Mouse (Mus musculus): Measurements from ENCODE around the gene Ptpn1. TPM values are rescaled to one million over a fixed set of nuclear protein-coding genes. Genes with fewer than 3 reads are reported as not detected.

The Ptpn1 gene
- polyA plus RNA-seq, 1 experiment = 64.6 TPM

GRCm38 (mm10) chr2:167953819-167954218 is 22.0 kb downstream of the Ptpn1 start:
- no peak for TF ChIP-seq MYOG (IDR thresholded peaks at IDR 0.05; ENCODE audit: control insufficient read depth, extremely low read depth, insufficient read length)
- no peak for TF ChIP-seq MYOD1 (IDR thresholded peaks at IDR 0.05; ENCODE audit: control insufficient read depth, insufficient read length, low read depth)
- TF ChIP-seq FOSL1 (IDR thresholded peaks at IDR 0.05; ENCODE audit: insufficient read depth, low read length, poor library complexity, severe bottlenecking) = no peak
- TF ChIP-seq MAX (IDR thresholded peaks at IDR 0.05) = no peak
- TF ChIP-seq CTCF (IDR thresholded peaks at IDR 0.05; ENCODE audit: control insufficient read depth, insufficient read depth, insufficient read length) = no peak
- TF ChIP-seq CEBPB (IDR thresholded peaks at IDR 0.05; ENCODE audit: low read depth) = no peak
- no peak for TF ChIP-seq USF1 (IDR thresholded peaks at IDR 0.05; ENCODE audit: low read depth)
- Histone ChIP-seq H3K27me3 (ENCODE audit: control insufficient read depth, insufficient read depth, insufficient read length) (no peaks in the 10 kb centered on the region), H3K79me2 (ENCODE audit: control insufficient read depth, insufficient read depth) (peaks cover 92% of the 10 kb centered on the region), H3K4me3 (ENCODE audit: insufficient read depth, poor library complexity, severe bottlenecking) (no peak overlapping the region), H3K36me3 (ENCODE audit: control insufficient read depth, insufficient read depth) (no peaks in the 10 kb centered on the region), H3K79me3 (ENCODE audit: low read depth) (peaks cover 45% of the 10 kb centered on the region), H3ac (ENCODE audit: control insufficient read depth, insufficient read length, low read depth) (no peak overlapping the region)

GRCm38 (mm10) chr2:167954928-167955327 is 23.1 kb downstream of the Ptpn1 start:
- Histone ChIP-seq H3K36me3 (ENCODE audit: control insufficient read depth, insufficient read depth) (no peaks in the 10 kb centered on the region), H3ac (ENCODE audit: control insufficient read depth, insufficient read length, low read depth) (no peak overlapping the region), H3K4me3 (ENCODE audit: insufficient read depth, poor library complexity, severe bottlenecking) (no peak overlapping the region), H3K79me3 (ENCODE audit: low read depth) (peaks cover 48% of the 10 kb centered on the region), H3K79me2 (ENCODE audit: control insufficient read depth, insufficient read depth) (peaks cover 94% of the 10 kb centered on the region), H3K27me3 (ENCODE audit: control insufficient read depth, insufficient read depth, insufficient read length) (no peaks in the 10 kb centered on the region)
- TF ChIP-seq MYOG (IDR thresholded peaks at IDR 0.05; ENCODE audit: control insufficient read depth, extremely low read depth, insufficient read length) (no peak), CEBPB (IDR thresholded peaks at IDR 0.05; ENCODE audit: low read depth) (no peak), MAX (IDR thresholded peaks at IDR 0.05) (no peak), FOSL1 (IDR thresholded peaks at IDR 0.05; ENCODE audit: insufficient read depth, low read length, poor library complexity, severe bottlenecking) (no peak), CTCF (IDR thresholded peaks at IDR 0.05; ENCODE audit: control insufficient read depth, insufficient read depth, insufficient read length) (no peak), USF1 (IDR thresholded peaks at IDR 0.05; ENCODE audit: low read depth) (no peak), MYOD1 (IDR thresholded peaks at IDR 0.05; ENCODE audit: control insufficient read depth, insufficient read length, low read depth) (no peak)

- Histone ChIP-seq H3K4me3 (ENCODE audit: insufficient read depth, poor library complexity, severe bottlenecking) (no peak overlapping the region), H3K79me3 (ENCODE audit: low read depth) (peaks cover 42% of the 10 kb centered on the region), H3ac (ENCODE audit: control insufficient read depth, insufficient read length, low read depth) (no peak overlapping the region), H3K27me3 (ENCODE audit: control insufficient read depth, insufficient read depth, insufficient read length) (no peaks in the 10 kb centered on the region), H3K79me2 (ENCODE audit: control insufficient read depth, insufficient read depth) (peaks cover 93% of the 10 kb centered on the region), H3K36me3 (ENCODE audit: control insufficient read depth, insufficient read depth) (no peaks in the 10 kb centered on the region)
- TF ChIP-seq CTCF (IDR thresholded peaks at IDR 0.05; ENCODE audit: control insufficient read depth, insufficient read depth, insufficient read length) (no peak), CEBPB (IDR thresholded peaks at IDR 0.05; ENCODE audit: low read depth) (no peak), MAX (IDR thresholded peaks at IDR 0.05) (no peak), MYOG (IDR thresholded peaks at IDR 0.05; ENCODE audit: control insufficient read depth, extremely low read depth, insufficient read length) (no peak), USF1 (IDR thresholded peaks at IDR 0.05; ENCODE audit: low read depth) (no peak), FOSL1 (IDR thresholded peaks at IDR 0.05; ENCODE audit: insufficient read depth, low read length, poor library complexity, severe bottlenecking) (no peak), MYOD1 (IDR thresholded peaks at IDR 0.05; ENCODE audit: control insufficient read depth, insufficient read length, low read depth) (no peak)
Measured at GRCm38 (mm10) chr2:167957539-167957938, 25.7 kb downstream of the Ptpn1 start.

- TF ChIP-seq MYOG (IDR thresholded peaks at IDR 0.05; ENCODE audit: control insufficient read depth, extremely low read depth, insufficient read length) (no peak), USF1 (IDR thresholded peaks at IDR 0.05; ENCODE audit: low read depth) (no peak), MAX (IDR thresholded peaks at IDR 0.05) (no peak), FOSL1 (IDR thresholded peaks at IDR 0.05; ENCODE audit: insufficient read depth, low read length, poor library complexity, severe bottlenecking) (no peak), CEBPB (IDR thresholded peaks at IDR 0.05; ENCODE audit: low read depth) (no peak), MYOD1 (IDR thresholded peaks at IDR 0.05; ENCODE audit: control insufficient read depth, insufficient read length, low read depth) (no peak), CTCF (IDR thresholded peaks at IDR 0.05; ENCODE audit: control insufficient read depth, insufficient read depth, insufficient read length) (no peak)
- Histone ChIP-seq H3K79me3 (ENCODE audit: low read depth) (peaks cover 37% of the 10 kb centered on the region), H3K36me3 (ENCODE audit: control insufficient read depth, insufficient read depth) (no peaks in the 10 kb centered on the region)
Measured at GRCm38 (mm10) chr2:167958082-167958788, 26.4 kb downstream of the Ptpn1 start.

GRCm38 (mm10) chr2:167958843-167959242 is 27.0 kb downstream of the Ptpn1 start:
- Histone ChIP-seq H3K4me3 (ENCODE audit: insufficient read depth, poor library complexity, severe bottlenecking) (no peak overlapping the region), H3ac (ENCODE audit: control insufficient read depth, insufficient read length, low read depth) (peak overlapping the region; percentile 2)

More at GRCm38 (mm10) chr2:167958082-167958788, 26.4 kb downstream of the Ptpn1 start:
- Histone ChIP-seq H3ac (ENCODE audit: control insufficient read depth, insufficient read length, low read depth) (peak overlapping the region; percentile 2), H3K79me2 (ENCODE audit: control insufficient read depth, insufficient read depth) (peaks cover 90% of the 10 kb centered on the region), H3K4me3 (ENCODE audit: insufficient read depth, poor library complexity, severe bottlenecking) (no peak overlapping the region), H3K27me3 (ENCODE audit: control insufficient read depth, insufficient read depth, insufficient read length) (no peaks in the 10 kb centered on the region)

More at GRCm38 (mm10) chr2:167958843-167959242, 27.0 kb downstream of the Ptpn1 start:
- TF ChIP-seq MYOD1 (IDR thresholded peaks at IDR 0.05; ENCODE audit: control insufficient read depth, insufficient read length, low read depth) (no peak), MYOG (IDR thresholded peaks at IDR 0.05; ENCODE audit: control insufficient read depth, extremely low read depth, insufficient read length) (no peak), CEBPB (IDR thresholded peaks at IDR 0.05; ENCODE audit: low read depth) (no peak), MAX (IDR thresholded peaks at IDR 0.05) (no peak), USF1 (IDR thresholded peaks at IDR 0.05; ENCODE audit: low read depth) (no peak), FOSL1 (IDR thresholded peaks at IDR 0.05; ENCODE audit: insufficient read depth, low read length, poor library complexity, severe bottlenecking) (no peak), CTCF (IDR thresholded peaks at IDR 0.05; ENCODE audit: control insufficient read depth, insufficient read depth, insufficient read length) (no peak)
- Histone ChIP-seq H3K79me3 (ENCODE audit: low read depth) (peaks cover 31% of the 10 kb centered on the region), H3K79me2 (ENCODE audit: control insufficient read depth, insufficient read depth) (peaks cover 84% of the 10 kb centered on the region), H3K36me3 (ENCODE audit: control insufficient read depth, insufficient read depth) (peaks cover 3% of the 10 kb centered on the region), H3K27me3 (ENCODE audit: control insufficient read depth, insufficient read depth, insufficient read length) (no peaks in the 10 kb centered on the region)
